Mouse (Mus musculus): ENCODE results near the gene Rnf166.

- no peak for TF ChIP-seq CTCF (IDR thresholded peaks at IDR 0.05; ENCODE audit: control insufficient read depth, insufficient read depth, insufficient replicate concordance, low read depth, low read length)
- TF ChIP-seq POLR2A (IDR thresholded peaks at IDR 0.05; ENCODE audit: control insufficient read depth, low read depth, low read length) = no peak
These were observed 15.9 kb downstream of the Rnf166 start for GRCm38 (mm10) chr8:122459990-122460389.

Measured in testis, adult 2 months (tissue).